Mouse (Mus musculus): Measurements from ENCODE around the gene Nek6.

GRCm38 (mm10) chr2:38594874-38595273 is 83.4 kb downstream of the Nek6 start:
- TF ChIP-seq CTCF (conservative IDR thresholded peaks at IDR 0.05; ENCODE audit: insufficient read depth, insufficient read length, low read depth, low read length) (no peak), POLR2A (IDR thresholded peaks at IDR 0.05; ENCODE audit: low read depth, low read length) (no peak)
